Mouse (Mus musculus): Measurements from ENCODE around the gene Pde7b.

GRCm38 (mm10) chr10:20722651-20723520 lies 2.0 kb downstream of the Pde7b start:
- TF ChIP-seq POLR2A (IDR thresholded peaks at IDR 0.05; ENCODE audit: insufficient read depth, low read depth, low read length) (no peak), CTCF (IDR thresholded peaks at IDR 0.05; ENCODE audit: insufficient read depth, low read depth, low read length) (no peak)
